Mouse (Mus musculus) stomach, postnatal 0 days (tissue): ENCODE measurements around the gene Rnf43. TPM values are rescaled to one million over a fixed set of nuclear protein-coding genes. Genes with fewer than 3 reads are reported as not detected.

Source experiments
- ATAC-seq: fragments of 200-750 bp; cut with Nextera tagmentation; 2 replicates; pipeline ENCODE4 v1.8.0; 2017; ENCODE audit not compliant: low FRiP score, low TSS enrichment
- DNase-seq: peaks from one replicate; pipeline ENCODE4 v3.0.0-alpha.2; 2016; ENCODE audit warnings: low spot score
- H3K27ac ChIP-seq: fragments of 300-500 bp; sonication (generic); replicated peaks from 2 replicates; pipeline ENCODE4 v1.5.1; 2014; ENCODE audit warnings: mild to moderate bottlenecking, control low read depth
- H3K27me3 ChIP-seq: fragments of 300-500 bp; sonication (generic); 2 replicates; pipeline ENCODE4 v1.6.1; 2014; ENCODE audit warnings: low read length; ENCODE audit not compliant: control insufficient read depth, insufficient read depth
- H3K36me3 ChIP-seq: fragments of 300-500 bp; sonication (generic); 2 replicates; pipeline ENCODE4 v1.6.1; 2014; ENCODE audit warnings: low read length, mixed read lengths; ENCODE audit not compliant: control insufficient read depth, insufficient read depth
- H3K4me1 ChIP-seq: fragments of 300-500 bp; sonication (generic); replicated peaks from 2 replicates; pipeline ENCODE4 v1.6.1; 2014; ENCODE audit warnings: antibody characterized with exemption; ENCODE audit not compliant: control insufficient read depth, insufficient read depth
- H3K4me2 ChIP-seq: fragments of 300-500 bp; sonication (generic); replicated peaks from 2 replicates; pipeline ENCODE4 v1.6.1; 2014; ENCODE audit warnings: low read depth, mild to moderate bottlenecking, control low read depth, moderate library complexity
- H3K4me3 ChIP-seq: fragments of 300-500 bp; sonication (generic); 2 replicates; pipeline ENCODE4 v1.5.1; 2014; ENCODE audit warnings: low read depth, low read length, control low read depth
- H3K9ac ChIP-seq: fragments of 300-500 bp; sonication (generic); 2 replicates; pipeline ENCODE4 v1.6.1; 2014; ENCODE audit warnings: mild to moderate bottlenecking, low read length, control low read depth, mixed read lengths
- H3K9me3 ChIP-seq: fragments of 300-500 bp; sonication (generic); 2 replicates; pipeline ENCODE4 v1.6.1; 2016; ENCODE audit warnings: low read length; ENCODE audit not compliant: control insufficient read depth
- CTCF ChIP-seq: IDR thresholded peaks from 2 replicates; pipeline ENCODE4 v1.5.1; 2016; ENCODE audit warnings: antibody characterized with exemption, low read depth, mild to moderate bottlenecking, moderate library complexity
- EP300 ChIP-seq: optimal IDR thresholded peaks from 2 replicates; pipeline ENCODE3; 2016; ENCODE audit warnings: antibody characterized with exemption
- WGBS: fragments of 180-500 bp; shearing (Covaris S2); extraction: QIAGEN DNeasy Blood & Tissue Kit; methylation state at CpG from one replicate; pipeline ENCODE4 v1.1.7; 2014; 5-methylcytosine and 5-hydroxymethylcytosine counted together
- polyA plus RNA-seq: library from polyadenylated mRNA; unstranded; fragments of >200 nt; fragmentation: Nextera tagmentation; extraction: Ambion mirVana; gene quantifications from 2 replicates; pipeline ENCODE4 v1.2.1, GENCODE M21; 2015

The Rnf43 gene
- polyA plus RNA-seq, 1 experiment from 2014 or later, result 6.6 TPM

- no peak overlapping the region for H3K27ac ChIP-seq
- H3K4me2 ChIP-seq, result no peak overlapping the region
- ATAC-seq (no peak), DNase-seq (no peak)
- no peak overlapping the region for H3K9ac ChIP-seq
- H3K4me3 ChIP-seq, result no peak overlapping the region
- no peaks in the 10 kb centered on the region for H3K36me3 ChIP-seq
- H3K9me3 ChIP-seq, result no peaks in the 10 kb centered on the region
- peaks cover 9% of the 10 kb centered on the region; the same call in 1 of the 2 replicates for H3K27me3 ChIP-seq
- H3K4me1 ChIP-seq, result no peaks in the 10 kb centered on the region
- 81% methylated on average over 7 of the region's 7 CpGs for WGBS
- TF ChIP-seq CTCF (no peak), EP300 (no peak)
Observed at GRCm38 (mm10) chr11:87758161-87758911, 95.8 kb downstream of the Rnf43 start.

GRCm38 (mm10) chr11:87758957-87759608 is 96.6 kb downstream of the Rnf43 start:
- Histone ChIP-seq H3K9me3 (no peaks in the 10 kb centered on the region), H3K27ac (no peak overlapping the region), H3K4me1 (peaks cover 2% of the 10 kb centered on the region; the same call in 1 of the 2 replicates), H3K27me3 (peaks cover 9% of the 10 kb centered on the region; the same call in 1 of the 2 replicates), H3K4me2 (no peak overlapping the region), H3K36me3 (no peaks in the 10 kb centered on the region), H3K4me3 (no peak overlapping the region), H3K9ac (no peak overlapping the region)
- DNase-seq (no peak), ATAC-seq (no peak)
- TF ChIP-seq EP300, result no peak
- TF ChIP-seq CTCF, result no peak
- WGBS, result 74% methylated on average over 4 of the region's 4 CpGs

GRCm38 (mm10) chr11:87759609-87760005 is 97.1 kb downstream of the Rnf43 start:
- H3K9ac ChIP-seq, result no peak overlapping the region
- H3K4me2 ChIP-seq, result no peak overlapping the region
- WGBS, result 6% methylated on average over 3 of the region's 3 CpGs
- no peaks in the 10 kb centered on the region for H3K9me3 ChIP-seq
- no peak overlapping the region for H3K4me3 ChIP-seq
- DNase-seq, result no peak
- peaks cover 10% of the 10 kb centered on the region; the same call in 1 of the 2 replicates for H3K27me3 ChIP-seq
- no peak for TF ChIP-seq EP300
- peak; percentile 56 for TF ChIP-seq CTCF
- no peak for ATAC-seq
- H3K27ac ChIP-seq, result no peak overlapping the region
- H3K4me1 ChIP-seq, result peaks cover 2% of the 10 kb centered on the region; the same call in 1 of the 2 replicates
- no peaks in the 10 kb centered on the region for H3K36me3 ChIP-seq

- no peak within 1 kb of the TSS for H3K9ac ChIP-seq
- no peak within 1 kb of the TSS for H3K4me2 ChIP-seq
- WGBS, result 9% methylated on average over 23 of the region's 23 CpGs
- H3K4me1 ChIP-seq, result peaks cover 2% of the 10 kb centered on the region; the same call in 1 of the 2 replicates
- peaks cover 11% of the 10 kb centered on the region; the same call in 1 of the 2 replicates for H3K27me3 ChIP-seq
- no peak within 1 kb of the TSS for H3K4me3 ChIP-seq
- TF ChIP-seq EP300 (no peak), CTCF (no peak)
- no peak for DNase-seq
- H3K9me3 ChIP-seq, result no peaks in the 10 kb centered on the region
- ATAC-seq, result no peak
- no peak within 1 kb of the TSS for H3K27ac ChIP-seq
- H3K36me3 ChIP-seq, result no peaks in the 10 kb centered on the region
Observed at GRCm38 (mm10) chr11:87760301-87761081, 98.0 kb downstream of the Rnf43 start, which contains the start of gene Tspoap1. TSS of gene Tspoap1 (plus strand) at chr11:87760541.

GRCm38 (mm10) chr11:87761181-87761721 is 98.7 kb downstream of the Rnf43 start:
- Histone ChIP-seq H3K4me1 (peaks cover 2% of the 10 kb centered on the region; the same call in 1 of the 2 replicates), H3K4me2 (no peak overlapping the region), H3K9me3 (no peaks in the 10 kb centered on the region), H3K27me3 (peaks cover 11% of the 10 kb centered on the region; the same call in 1 of the 2 replicates), H3K9ac (no peak overlapping the region), H3K4me3 (no peak overlapping the region), H3K27ac (no peak overlapping the region), H3K36me3 (no peaks in the 10 kb centered on the region)
- ATAC-seq (no peak), DNase-seq (no peak)
- 68% methylated on average over 11 of the region's 11 CpGs for WGBS
- TF ChIP-seq CTCF (no peak), EP300 (no peak)
